ENCODE assay signal across 7 mouse cellular contexts in genomic region chr1:193189151-193189621, GRCm38 (mm10). TPM values are rescaled to one million over a fixed set of nuclear protein-coding genes. Genes with fewer than 3 reads are reported as not detected.
A peak's percentile ranks its signal among the peaks of the same experiment; 100 is the strongest.
DNase-seq lines count a peak whose midpoint lies in the region; ATAC-seq and TF ChIP-seq lines count a peak whose summit lies in the region.

No protein-coding gene starts in this region.

- dilution Hi-C loops in CH12.LX (cut with MboI; ENCODE audit: extremely low pct_ligation_motif_present, extremely low pct_unique_long_range_greater_than_20kb, low sequenced_read_pairs) = no loop called here

- peak; percentile 95 for ATAC-seq in heart, postnatal 0 days (ENCODE audit: insufficient read depth, low read depth)

- peaks cover 10 to 78% of the 10 kb centered on the region in 2 experiments for H3K4me1 ChIP-seq in CH12.LX (ENCODE audit: control insufficient read depth in 1 of 2, insufficient read depth in 2 of 2)
- peaks cover 19% of the 10 kb centered on the region for H3K4me1 ChIP-seq in forebrain, embryonic 10.5 days
- H3K4me1 ChIP-seq in heart, postnatal 0 days (ENCODE audit: control insufficient read depth, insufficient read depth) = peaks cover 34% of the 10 kb centered on the region

- H3K4me2 ChIP-seq in CH12.LX (ENCODE audit: insufficient read depth, low read depth, poor library complexity, severe bottlenecking) (0 out of 2 replicates have a peak overlapping the region, but pooled peaks have one; percentile 7), myocyte (ENCODE audit: low read depth) (peak overlapping the region; percentile 68)
- H3K4me2 ChIP-seq in heart, postnatal 0 days (ENCODE audit: low read depth, low read length) = no peak overlapping the region

- no peak overlapping the region for H3K27ac ChIP-seq in CH12.LX (ENCODE audit: insufficient read depth, low read depth)
- peak overlapping the region; percentile 68 for H3K27ac ChIP-seq in forebrain, embryonic 10.5 days
- H3K27ac ChIP-seq in heart, postnatal 0 days (ENCODE audit: low read depth) = peak overlapping the region; percentile 89

- 0 out of 2 replicates have a peak, but pooled peaks have one; percentile 12 for TF ChIP-seq EP300 in CH12.LX (IDR thresholded peaks at IDR 0.05; ENCODE audit: low read length)
- 0 out of 2 replicates have a peak, but pooled peaks have one; percentile 44 for TF ChIP-seq EP300 in heart, postnatal 0 days (IDR thresholded peaks at IDR 0.05; ENCODE audit: low read depth)

- H3K79me2 ChIP-seq in C2C12 (ENCODE audit: control insufficient read depth, insufficient read depth) (no peaks in the 10 kb centered on the region), CH12.LX (replicated peaks; ENCODE audit: control insufficient read depth, extremely low read depth, insufficient read depth, poor library complexity, severe bottlenecking) (peaks cover 4% of the 10 kb centered on the region; the same call in 1 of the 2 replicates), myocyte (ENCODE audit: control insufficient read depth, insufficient read depth) (no peaks in the 10 kb centered on the region)

- H3K36me3 ChIP-seq in C2C12 (ENCODE audit: control insufficient read depth, insufficient read depth) = no peaks in the 10 kb centered on the region
- peaks cover 83 to 94% of the 10 kb centered on the region in 2 experiments for H3K36me3 ChIP-seq in CH12.LX (replicated peaks in 1 of 2; ENCODE audit: control insufficient read depth in 1 of 2, insufficient read depth in 1 of 2, low read length in 1 of 2)
- H3K36me3 ChIP-seq in forebrain, embryonic 10.5 days (replicated peaks) = no peaks in the 10 kb centered on the region
- no peaks in the 10 kb centered on the region for H3K36me3 ChIP-seq in heart, postnatal 0 days (replicated peaks; ENCODE audit: control insufficient read depth, insufficient read depth, low read length)
- no peaks in the 10 kb centered on the region for H3K36me3 ChIP-seq in myocyte (ENCODE audit: control insufficient read depth, insufficient read depth)

- H3K27me3 ChIP-seq in C2C12 (ENCODE audit: control insufficient read depth, insufficient read depth, insufficient read length) (no peaks in the 10 kb centered on the region), CH12.LX (replicated peaks) (no peaks in the 10 kb centered on the region), myocyte (ENCODE audit: control insufficient read depth, insufficient read depth, insufficient read length) (no peaks in the 10 kb centered on the region)
- peaks cover 4% of the 10 kb centered on the region; the same call in 1 of the 2 replicates for H3K27me3 ChIP-seq in forebrain, embryonic 10.5 days (ENCODE audit: poor library complexity, severe bottlenecking)
- no peaks in the 10 kb centered on the region for H3K27me3 ChIP-seq in heart, postnatal 0 days (ENCODE audit: control insufficient read depth, insufficient read depth, low read length)

- in situ Hi-C loops in CH12.LX (cut with MboI; ENCODE audit: low pct_ligation_motif_present, low pct_unique_long_range_greater_than_20kb, low sequenced_read_pairs) = no loop called here

- peak; percentile 68 for DNase-seq in CH12.LX (ENCODE audit: extremely low read depth)
- DNase-seq in forebrain, embryonic 10.5 days (ENCODE audit: extremely low spot score, low spot score) = no peak
- peak; percentile 92 for DNase-seq in heart, postnatal 0 days (ENCODE audit: low spot score)
- DNase-seq in left cerebral cortex, postnatal 4 days = peak; percentile 21
- peak; percentile 68 to 76 for DNase-seq in thymus, postnatal 36 days

- TF ChIP-seq RAD21 in CH12.LX (IDR thresholded peaks at IDR 0.05; ENCODE audit: low read depth, low read length) = no peak

- H3K9me3 ChIP-seq in CH12.LX (replicated peaks; ENCODE audit: low read length) = no peaks in the 10 kb centered on the region
- no peaks in the 10 kb centered on the region for H3K9me3 ChIP-seq in forebrain, embryonic 10.5 days
- H3K9me3 ChIP-seq in heart, postnatal 0 days (replicated peaks; ENCODE audit: control insufficient read depth, low read length) = no peaks in the 10 kb centered on the region

- no peak for TF ChIP-seq CTCF in C2C12 (IDR thresholded peaks at IDR 0.05; ENCODE audit: control insufficient read depth, insufficient read depth, insufficient read length)
- no peak for TF ChIP-seq CTCF in CH12.LX (conservative IDR thresholded peaks at IDR 0.05 in 1 of 2, IDR thresholded peaks at IDR 0.05 in 1 of 2; ENCODE audit: low read depth in 2 of 2, low read length in 2 of 2)
- TF ChIP-seq CTCF in heart, postnatal 0 days (IDR thresholded peaks at IDR 0.05; ENCODE audit: low read depth) = no peak

- intact Hi-C loops in left cerebral cortex, postnatal 4 days (cut with DNase I) = no loop called here

- H3K4me3 ChIP-seq in C2C12 (ENCODE audit: insufficient read depth, poor library complexity, severe bottlenecking) = no peak overlapping the region
- no peak overlapping the region for H3K4me3 ChIP-seq in CH12.LX (replicated peaks in 1 of 3; ENCODE audit: low read depth in 2 of 3, low read length in 2 of 3, poor library complexity in 1 of 3)
- H3K4me3 ChIP-seq in forebrain, embryonic 10.5 days = no peak overlapping the region
- H3K4me3 ChIP-seq in heart, postnatal 0 days (ENCODE audit: low read depth, low read length) = no peak overlapping the region
- H3K4me3 ChIP-seq in myocyte = no peak overlapping the region

- H3ac ChIP-seq in C2C12 (ENCODE audit: control insufficient read depth, insufficient read length, low read depth) (no peak overlapping the region), myocyte (ENCODE audit: control insufficient read depth, insufficient read length) (no peak overlapping the region)

- TF ChIP-seq POLR2A in CH12.LX (IDR thresholded peaks at IDR 0.05; ENCODE audit: low read depth, low read length) (no peak), myocyte (IDR thresholded peaks at IDR 0.05; ENCODE audit: insufficient read length, low read depth) (peak; percentile 46)

- H3K9ac ChIP-seq in CH12.LX (ENCODE audit: insufficient read depth, low read depth) = no peak overlapping the region
- no peak overlapping the region for H3K9ac ChIP-seq in heart, postnatal 0 days (replicated peaks; ENCODE audit: low read depth, low read length)

- no peaks in the 10 kb centered on the region for H3K79me3 ChIP-seq in C2C12 (ENCODE audit: low read depth)

- 46% methylated on average over 9 of the region's 9 CpGs for WGBS in forebrain, embryonic 10.5 days
- 12% methylated on average over 9 of the region's 9 CpGs for WGBS in heart, postnatal 0 days

RNA-seq across cellular contexts. Expression of gene Traf3ip3, which starts 12.3 kb away (rescaled TPM):
- polyA plus RNA-seq in C2C12 (2012; fragmentation: generic; extraction: Trizol) (0.02 TPM), CH12.LX (2012; ENCODE audit: insufficient read length, low read depth) (60.9 and 96.4 TPM in 2 replicates), myocyte (2012; fragmentation: generic; extraction: Trizol) (11.5 TPM)
- total RNA-seq in CH12.LX (2012; rRNA removed) (72.9 and 80.1 TPM in 2 replicates), CH12.LX (2014; rRNA removed) (68.8 and 76.0 TPM in 2 replicates)
- polyA plus RNA-seq in forebrain, embryonic 10.5 days (2016; fragmentation: Nextera tagmentation; extraction: Ambion mirVana) = 1.5 and 2.0 TPM in 2 replicates
- total RNA-seq in heart, postnatal 0 days (2014; rRNA removed; ENCODE audit: low replicate concordance) = 0.08 and 0.61 TPM in 2 replicates
- polyA plus RNA-seq in heart, postnatal 0 days (2015; fragmentation: Nextera tagmentation; extraction: Ambion mirVana) = 0.54 and 0.79 TPM in 2 replicates
- 1 to 10 TPM; 1.0 to 2.0 TPM for total RNA-seq in left cerebral cortex, postnatal 4 days (2021)

RNA-seq across cellular contexts. Expression of gene Lamb3, which starts 18.3 kb away (rescaled TPM):
- 5.3 TPM for polyA plus RNA-seq in C2C12 (2012; fragmentation: generic; extraction: Trizol)
- 10.1 and 10.2 TPM in 2 replicates for total RNA-seq in CH12.LX (2012; rRNA removed)
- total RNA-seq in CH12.LX (2014; rRNA removed) = 14.1 and 14.6 TPM in 2 replicates
- 7.8 and 12.3 TPM in 2 replicates for polyA plus RNA-seq in CH12.LX (2012; ENCODE audit: insufficient read length, low read depth)
- polyA plus RNA-seq in forebrain, embryonic 10.5 days (2016; fragmentation: Nextera tagmentation; extraction: Ambion mirVana) = 0.14 and 0.20 TPM in 2 replicates
- 9.8 and 19.2 TPM in 2 replicates for total RNA-seq in heart, postnatal 0 days (2014; rRNA removed; ENCODE audit: low replicate concordance)
- 6.0 and 8.1 TPM in 2 replicates for polyA plus RNA-seq in heart, postnatal 0 days (2015; fragmentation: Nextera tagmentation; extraction: Ambion mirVana)
- 1 to 10 TPM in 1 of 2 experiments, under 1 TPM in 1; 0.91 to 1.0 TPM for total RNA-seq in left cerebral cortex, postnatal 4 days (2021)
- 15.5 TPM for polyA plus RNA-seq in myocyte (2012; fragmentation: generic; extraction: Trizol)

RNA-seq across cellular contexts. Expression of gene A130010J15Rik, which starts 21.3 kb away (rescaled TPM):
- polyA plus RNA-seq in C2C12 (2012; fragmentation: generic; extraction: Trizol) = 4.1 TPM
- 20.8 and 22.4 TPM in 2 replicates for total RNA-seq in CH12.LX (2012; rRNA removed)
- 18.6 and 19.4 TPM in 2 replicates for total RNA-seq in CH12.LX (2014; rRNA removed)
- polyA plus RNA-seq in CH12.LX (2012; ENCODE audit: insufficient read length, low read depth) = 6.5 and 9.1 TPM in 2 replicates
- 17.0 and 18.1 TPM in 2 replicates for polyA plus RNA-seq in forebrain, embryonic 10.5 days (2016; fragmentation: Nextera tagmentation; extraction: Ambion mirVana)
- 17.7 and 23.2 TPM in 2 replicates for total RNA-seq in heart, postnatal 0 days (2014; rRNA removed; ENCODE audit: low replicate concordance)
- 9.8 and 11.3 TPM in 2 replicates for polyA plus RNA-seq in heart, postnatal 0 days (2015; fragmentation: Nextera tagmentation; extraction: Ambion mirVana)
- total RNA-seq in left cerebral cortex, postnatal 4 days (2021) = 1 to 10 TPM; 6.8 to 7.8 TPM
- 5.1 TPM for polyA plus RNA-seq in myocyte (2012; fragmentation: generic; extraction: Trizol)

RNA-seq across cellular contexts. Expression of gene Irf6, which starts 36.3 kb away (rescaled TPM):
- polyA plus RNA-seq in C2C12 (2012; fragmentation: generic; extraction: Trizol) (0.08 TPM), CH12.LX (2012; ENCODE audit: insufficient read length, low read depth) (0.35 and 0.43 TPM in 2 replicates), myocyte (2012; fragmentation: generic; extraction: Trizol) (0.73 TPM)
- total RNA-seq in CH12.LX (2012; rRNA removed) (9.7 and 13.0 TPM in 2 replicates), CH12.LX (2014; rRNA removed) (0.31 and 0.58 TPM in 2 replicates)
- polyA plus RNA-seq in forebrain, embryonic 10.5 days (2016; fragmentation: Nextera tagmentation; extraction: Ambion mirVana) = 3.8 and 3.9 TPM in 2 replicates
- 3.4 and 6.6 TPM in 2 replicates for total RNA-seq in heart, postnatal 0 days (2014; rRNA removed; ENCODE audit: low replicate concordance)
- polyA plus RNA-seq in heart, postnatal 0 days (2015; fragmentation: Nextera tagmentation; extraction: Ambion mirVana) = 2.2 and 2.5 TPM in 2 replicates
- 1 to 10 TPM in 1 of 2 experiments, under 1 TPM in 1; 0.79 to 1.1 TPM for total RNA-seq in left cerebral cortex, postnatal 4 days (2021)

RNA-seq across cellular contexts. Expression of gene Diexf, which starts 59.1 kb away (rescaled TPM):
- polyA plus RNA-seq in C2C12 (2012; fragmentation: generic; extraction: Trizol) (10.6 TPM), CH12.LX (2012; ENCODE audit: insufficient read length, low read depth) (34.9 and 39.7 TPM in 2 replicates), myocyte (2012; fragmentation: generic; extraction: Trizol) (13.3 TPM)
- total RNA-seq in CH12.LX (2012; rRNA removed) (17.8 and 20.9 TPM in 2 replicates), CH12.LX (2014; rRNA removed) (10.7 and 11.4 TPM in 2 replicates)
- 10.2 TPM in 2 replicates for polyA plus RNA-seq in forebrain, embryonic 10.5 days (2016; fragmentation: Nextera tagmentation; extraction: Ambion mirVana)
- total RNA-seq in heart, postnatal 0 days (2014; rRNA removed; ENCODE audit: low replicate concordance) = 2.1 and 6.3 TPM in 2 replicates
- polyA plus RNA-seq in heart, postnatal 0 days (2015; fragmentation: Nextera tagmentation; extraction: Ambion mirVana) = 2.1 and 2.8 TPM in 2 replicates
- total RNA-seq in left cerebral cortex, postnatal 4 days (2021) = 10 to 100 TPM; 26.5 to 28.6 TPM
